Mouse (Mus musculus): ENCODE data around the gene Zfp592. TPM values are rescaled to one million over a fixed set of nuclear protein-coding genes. Genes with fewer than 3 reads are reported as not detected.
"Not testable (repeated sequence)": the region's sequence is repeated elsewhere in the genome, so short reads cannot be mapped to it uniquely, and the experiment has no call there.

Zfp592 gene
- polyA plus RNA-seq, 1 experiment from 2014 or later = 10.2 TPM

DNA sequence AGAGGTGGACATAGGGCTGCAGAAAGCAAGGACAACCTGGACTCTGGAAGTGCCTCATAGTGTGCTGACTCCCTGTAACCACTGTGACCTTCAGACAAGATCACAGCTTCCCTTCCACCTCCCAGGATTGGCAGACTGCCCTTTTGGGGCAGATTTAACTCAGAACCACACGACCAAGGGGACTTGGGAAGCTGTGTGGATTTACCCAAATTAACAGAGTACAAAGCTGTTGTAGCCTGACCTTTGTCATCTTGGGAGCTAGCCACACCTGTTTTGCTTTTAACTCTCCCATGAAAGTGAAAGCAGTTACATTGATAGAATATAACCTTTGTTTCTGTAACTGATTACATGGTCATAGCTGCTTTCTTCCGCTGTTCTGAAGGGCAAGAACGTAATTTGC lies 22.6 kb upstream of the Zfp592 start:
- no peak overlapping the region for H3K4me3 ChIP-seq (replicated peaks; ENCODE audit: low read depth, low read length)
- H3K9me3 ChIP-seq (ENCODE audit: control insufficient read depth, low read length) = no peaks in the 10 kb centered on the region
- no peaks in the 10 kb centered on the region for H3K36me3 ChIP-seq (ENCODE audit: control insufficient read depth, insufficient read depth, low read length)
- no peak for DNase-seq
- no peak overlapping the region for H3K27ac ChIP-seq (replicated peaks; ENCODE audit: low read depth, low read length)
- no peak overlapping the region for H3K4me2 ChIP-seq (ENCODE audit: low read length)
- 69% methylated on average over 3 of the region's 3 CpGs for WGBS
- no peak overlapping the region for H3K9ac ChIP-seq (replicated peaks; ENCODE audit: low read length)
- no peaks in the 10 kb centered on the region for H3K27me3 ChIP-seq (ENCODE audit: control insufficient read depth, insufficient read depth, low read length)
- no peak for ATAC-seq (ENCODE audit: low FRiP score, low TSS enrichment)
- no peaks in the 10 kb centered on the region for H3K4me1 ChIP-seq (ENCODE audit: control insufficient read depth, insufficient read depth, low read length)

DNA sequence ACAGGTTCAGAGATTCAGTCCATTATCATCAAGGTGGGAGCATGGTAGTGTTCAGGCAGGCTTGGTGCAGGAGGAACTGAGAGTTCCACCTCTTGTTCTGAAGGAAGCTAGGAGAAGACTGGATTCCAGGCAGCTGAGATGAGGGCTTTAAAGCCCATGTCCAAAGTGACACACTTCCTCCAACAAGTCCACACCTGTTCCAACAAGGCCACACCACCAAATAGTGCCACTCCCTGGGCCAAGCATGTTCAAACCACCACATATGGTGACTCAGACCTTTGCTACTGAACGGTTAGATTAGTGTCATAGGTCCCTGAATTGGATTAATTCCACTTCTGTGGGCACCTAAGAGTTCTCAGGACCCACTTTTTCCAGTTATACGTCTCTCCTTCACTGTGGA lies 22.1 kb upstream of the Zfp592 start:
- 68% methylated on average over 2 of the region's 2 CpGs for WGBS
- no peak overlapping the region for H3K27ac ChIP-seq (replicated peaks; ENCODE audit: low read depth, low read length)
- H3K4me3 ChIP-seq (replicated peaks; ENCODE audit: low read depth, low read length) = no peak overlapping the region
- DNase-seq = no peak
- H3K4me1 ChIP-seq (ENCODE audit: control insufficient read depth, insufficient read depth, low read length) = no peaks in the 10 kb centered on the region
- no peaks in the 10 kb centered on the region for H3K36me3 ChIP-seq (ENCODE audit: control insufficient read depth, insufficient read depth, low read length)
- H3K9ac ChIP-seq (replicated peaks; ENCODE audit: low read length) = no peak overlapping the region
- ATAC-seq (ENCODE audit: low FRiP score, low TSS enrichment) = no peak
- H3K27me3 ChIP-seq (ENCODE audit: control insufficient read depth, insufficient read depth, low read length) = no peaks in the 10 kb centered on the region
- H3K4me2 ChIP-seq (ENCODE audit: low read length) = no peak overlapping the region
- no peaks in the 10 kb centered on the region for H3K9me3 ChIP-seq (ENCODE audit: control insufficient read depth, low read length)

DNA sequence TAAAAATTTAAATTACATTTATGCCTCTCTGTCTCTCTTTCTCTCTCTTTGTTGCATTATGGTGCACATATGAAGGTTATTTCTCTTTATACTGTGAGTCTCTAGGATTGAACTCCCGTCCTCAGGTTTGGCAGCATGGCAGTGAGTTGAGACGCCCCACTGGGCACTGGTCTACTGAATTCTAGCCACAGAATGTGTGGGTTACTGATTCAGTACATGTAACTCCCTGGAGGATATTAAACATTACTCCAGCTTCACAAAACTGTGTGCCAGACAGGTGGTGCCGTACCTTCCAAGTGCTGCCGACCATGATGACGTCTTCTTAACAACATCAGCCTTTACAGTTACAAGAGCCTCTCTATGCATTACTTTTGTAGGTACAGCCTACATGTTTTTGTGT lies 21.4 kb upstream of the Zfp592 start:
- Histone ChIP-seq H3K4me1 (ENCODE audit: control insufficient read depth, insufficient read depth, low read length) (no peaks in the 10 kb centered on the region), H3K27ac (replicated peaks; ENCODE audit: low read depth, low read length) (no peak overlapping the region), H3K9me3 (ENCODE audit: control insufficient read depth, low read length) (no peaks in the 10 kb centered on the region), H3K9ac (replicated peaks; ENCODE audit: low read length) (no peak overlapping the region), H3K4me3 (replicated peaks; ENCODE audit: low read depth, low read length) (no peak overlapping the region), H3K4me2 (ENCODE audit: low read length) (no peak overlapping the region), H3K36me3 (ENCODE audit: control insufficient read depth, insufficient read depth, low read length) (no peaks in the 10 kb centered on the region), H3K27me3 (ENCODE audit: control insufficient read depth, insufficient read depth, low read length) (no peaks in the 10 kb centered on the region)
- 87% methylated on average over 5 of the region's 5 CpGs for WGBS
- ATAC-seq (ENCODE audit: low FRiP score, low TSS enrichment) (no peak), DNase-seq (no peak)

DNA sequence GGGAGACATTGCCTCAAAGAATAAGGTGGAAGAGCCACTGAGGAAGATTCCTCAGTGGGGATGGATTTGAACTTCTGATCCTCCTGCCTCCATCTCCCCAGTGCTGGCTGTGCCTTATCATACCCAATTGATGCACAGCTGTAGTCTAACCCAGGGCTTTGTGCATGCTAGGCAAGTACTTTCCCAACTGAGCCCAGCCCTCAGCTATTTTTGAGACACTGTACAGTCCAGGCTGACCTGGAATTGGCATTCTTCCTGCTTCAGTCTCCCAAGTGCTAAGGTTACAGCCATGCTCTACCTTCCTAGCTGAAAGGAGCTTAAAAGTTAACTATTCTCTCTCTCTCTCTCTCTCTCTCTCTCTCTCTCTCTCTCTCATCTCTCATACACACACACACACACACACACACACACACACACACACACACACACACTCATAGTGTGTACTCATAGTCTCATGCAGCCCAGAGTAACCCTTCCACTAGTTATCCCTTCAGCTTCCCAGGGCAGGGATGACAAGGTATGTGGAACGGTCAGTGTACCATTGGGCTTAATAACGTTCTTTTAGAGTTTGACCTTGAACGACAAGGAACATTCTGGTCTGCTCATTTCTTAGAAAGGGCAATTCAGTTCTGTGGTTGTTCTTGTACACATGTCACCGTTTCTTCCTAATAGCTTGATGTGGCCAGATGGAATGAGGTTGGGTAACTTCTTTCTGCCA lies 20.4 kb upstream of the Zfp592 start:
- not testable (repeated sequence) for H3K36me3 ChIP-seq (ENCODE audit: control insufficient read depth, insufficient read depth, low read length); ATAC-seq (ENCODE audit: low FRiP score, low TSS enrichment); H3K27ac ChIP-seq (replicated peaks; ENCODE audit: low read depth, low read length); H3K27me3 ChIP-seq (ENCODE audit: control insufficient read depth, insufficient read depth, low read length); H3K4me1 ChIP-seq (ENCODE audit: control insufficient read depth, insufficient read depth, low read length); H3K9me3 ChIP-seq (ENCODE audit: control insufficient read depth, low read length); H3K4me2 ChIP-seq (ENCODE audit: low read length); H3K9ac ChIP-seq (replicated peaks; ENCODE audit: low read length); H3K4me3 ChIP-seq (replicated peaks; ENCODE audit: low read depth, low read length); DNase-seq
- 85% methylated on average over 4 of the region's 4 CpGs for WGBS

DNA sequence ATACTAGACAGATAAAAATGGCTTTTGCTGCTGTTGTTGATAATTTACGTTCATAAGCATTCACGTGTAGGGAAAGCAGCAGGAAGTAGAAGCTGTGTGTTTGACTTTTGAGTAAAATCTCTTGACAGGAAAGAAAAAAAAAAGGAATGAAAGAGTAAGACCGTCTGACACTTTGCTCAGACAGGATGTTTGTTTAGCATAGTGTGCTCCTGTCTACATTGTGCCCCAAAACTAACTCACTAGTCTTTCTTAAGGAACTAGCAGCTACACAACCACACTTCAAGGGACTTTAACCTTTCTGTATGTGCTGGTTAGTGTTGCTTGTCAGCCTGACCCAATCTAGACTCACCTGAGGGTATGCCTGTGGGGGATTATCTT lies 19.9 kb upstream of the Zfp592 start:
- not testable (repeated sequence) for ATAC-seq (ENCODE audit: low FRiP score, low TSS enrichment); H3K36me3 ChIP-seq (ENCODE audit: control insufficient read depth, insufficient read depth, low read length); H3K4me3 ChIP-seq (replicated peaks; ENCODE audit: low read depth, low read length); H3K27me3 ChIP-seq (ENCODE audit: control insufficient read depth, insufficient read depth, low read length); H3K9ac ChIP-seq (replicated peaks; ENCODE audit: low read length); H3K27ac ChIP-seq (replicated peaks; ENCODE audit: low read depth, low read length); H3K9me3 ChIP-seq (ENCODE audit: control insufficient read depth, low read length); H3K4me1 ChIP-seq (ENCODE audit: control insufficient read depth, insufficient read depth, low read length); H3K4me2 ChIP-seq (ENCODE audit: low read length); DNase-seq
- WGBS = 74% methylated on average over 3 of the region's 3 CpGs

DNA sequence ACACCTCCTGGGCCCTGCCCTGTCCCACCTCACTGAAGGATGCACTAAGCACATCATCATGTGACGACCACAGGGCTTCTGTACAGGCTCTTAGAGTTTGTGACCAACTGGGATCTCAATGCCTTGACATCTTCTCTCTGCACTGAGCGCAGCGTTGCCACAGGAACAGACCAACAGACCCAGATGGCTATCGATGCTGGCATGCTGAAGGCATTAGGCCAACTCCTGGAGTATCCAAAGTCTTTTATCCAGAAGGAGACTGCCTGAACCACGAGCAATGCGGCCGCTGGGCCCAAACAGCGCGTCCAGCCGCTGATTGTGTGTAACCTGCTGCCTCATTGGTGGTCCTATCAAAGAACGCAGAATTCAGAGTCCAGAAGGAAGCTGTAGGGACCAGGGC lies 12.9 kb upstream of the Zfp592 start:
- Histone ChIP-seq H3K4me1 (ENCODE audit: control insufficient read depth, insufficient read depth, low read length) (no peaks in the 10 kb centered on the region), H3K27me3 (ENCODE audit: control insufficient read depth, insufficient read depth, low read length) (no peaks in the 10 kb centered on the region), H3K9me3 (ENCODE audit: control insufficient read depth, low read length) (no peaks in the 10 kb centered on the region), H3K27ac (replicated peaks; ENCODE audit: low read depth, low read length) (no peak overlapping the region), H3K36me3 (ENCODE audit: control insufficient read depth, insufficient read depth, low read length) (no peaks in the 10 kb centered on the region), H3K9ac (replicated peaks; ENCODE audit: low read length) (no peak overlapping the region), H3K4me3 (replicated peaks; ENCODE audit: low read depth, low read length) (no peak overlapping the region), H3K4me2 (ENCODE audit: low read length) (no peak overlapping the region)
- ATAC-seq (ENCODE audit: low FRiP score, low TSS enrichment) (no peak), DNase-seq (no peak)
- WGBS = 90% methylated on average over 11 of the region's 11 CpGs

DNA sequence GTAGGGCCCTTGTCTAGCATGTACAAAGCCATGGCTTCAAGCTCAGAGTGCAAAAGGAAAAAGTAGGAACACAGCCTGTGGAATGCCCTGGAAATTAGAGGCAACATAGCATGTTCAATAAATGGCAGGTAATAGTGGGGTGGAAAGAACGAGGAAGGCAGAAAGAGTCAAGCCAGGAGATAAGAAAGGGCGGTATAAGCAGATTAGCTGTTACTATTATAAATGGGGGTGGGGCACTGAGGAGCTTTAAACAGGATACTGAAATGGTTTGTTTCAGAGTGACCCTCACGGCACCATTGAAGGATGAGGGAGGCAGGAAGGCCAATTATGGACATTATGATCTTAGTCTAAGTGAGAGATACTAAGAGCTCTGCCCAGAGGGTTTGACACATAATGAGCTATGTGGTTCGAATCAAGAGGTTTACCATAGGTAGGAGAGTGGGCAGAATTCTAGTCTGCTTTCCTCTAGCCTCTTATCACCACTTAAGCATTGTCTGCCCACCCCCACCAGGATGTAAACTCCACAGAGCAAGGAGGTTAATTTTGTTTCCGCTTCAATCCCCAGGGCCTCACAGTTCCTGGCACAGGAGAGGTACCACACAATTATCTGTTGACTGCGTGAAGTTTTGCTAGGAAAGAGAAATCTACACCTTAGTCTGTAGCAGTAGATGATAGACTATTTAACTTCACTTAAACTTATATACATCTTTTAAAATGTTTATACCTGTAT lies 6.9 kb upstream of the Zfp592 start:
- 62% methylated on average over 6 of the region's 6 CpGs for WGBS

DNA sequence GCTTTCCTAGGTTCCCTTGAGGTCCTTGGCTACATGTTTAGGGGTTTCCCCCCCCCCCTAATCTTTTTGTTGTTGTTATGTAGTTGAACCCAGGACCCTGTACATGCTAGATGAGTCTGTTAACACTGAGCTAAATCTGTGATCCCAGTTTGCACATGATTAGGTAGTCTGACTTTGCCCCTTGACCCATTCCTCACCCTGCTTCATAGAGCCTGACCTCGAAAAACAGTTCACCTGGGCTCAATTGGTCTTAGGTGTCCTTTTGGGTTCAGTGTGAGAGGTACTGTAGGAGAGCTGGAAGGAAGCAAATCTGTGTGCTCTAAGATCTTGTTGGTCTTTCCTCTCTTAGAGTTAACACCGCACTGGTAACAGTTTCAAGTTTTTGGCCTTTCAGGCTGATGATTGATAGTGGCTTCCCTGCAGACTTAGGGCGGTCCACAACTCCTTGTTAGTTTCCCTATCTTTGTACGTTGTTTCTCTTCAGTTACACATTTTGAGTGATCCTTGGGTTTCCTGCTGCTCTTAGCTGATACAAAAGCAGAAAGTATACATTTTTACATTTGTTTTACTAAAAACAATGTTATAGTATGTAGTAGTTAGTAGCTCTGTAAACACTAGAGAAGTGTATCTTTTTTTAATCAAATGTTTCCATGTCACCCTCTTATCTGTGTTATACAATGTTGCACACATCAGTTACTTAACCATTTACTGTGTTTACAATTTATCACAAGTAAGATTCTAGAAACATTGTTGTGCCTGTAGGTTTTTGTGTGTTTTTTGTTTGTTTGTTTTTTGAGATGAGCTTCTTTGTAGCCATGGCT lies 5.5 kb upstream of the Zfp592 start:
- Histone ChIP-seq H3K9ac (replicated peaks; ENCODE audit: low read length) (no peak overlapping the region), H3K36me3 (ENCODE audit: control insufficient read depth, insufficient read depth, low read length) (no peaks in the 10 kb centered on the region), H3K9me3 (ENCODE audit: control insufficient read depth, low read length) (no peaks in the 10 kb centered on the region), H3K4me2 (ENCODE audit: low read length) (no peak overlapping the region), H3K4me1 (ENCODE audit: control insufficient read depth, insufficient read depth, low read length) (peaks cover 10% of the 10 kb centered on the region; the same call in 1 of the 2 replicates), H3K27ac (replicated peaks; ENCODE audit: low read depth, low read length) (no peak overlapping the region), H3K27me3 (ENCODE audit: control insufficient read depth, insufficient read depth, low read length) (no peaks in the 10 kb centered on the region), H3K4me3 (replicated peaks; ENCODE audit: low read depth, low read length) (no peak overlapping the region)
- DNase-seq (no peak), ATAC-seq (ENCODE audit: low FRiP score, low TSS enrichment) (no peak)
- WGBS = 92% methylated on average over 4 of the region's 4 CpGs

More for the DNA sequence above, 6.9 kb upstream of the Zfp592 start:
- ATAC-seq (ENCODE audit: low FRiP score, low TSS enrichment) (no peak), DNase-seq (no peak)
- Histone ChIP-seq H3K36me3 (ENCODE audit: control insufficient read depth, insufficient read depth, low read length) (no peaks in the 10 kb centered on the region), H3K9ac (replicated peaks; ENCODE audit: low read length) (no peak overlapping the region), H3K9me3 (ENCODE audit: control insufficient read depth, low read length) (no peaks in the 10 kb centered on the region), H3K27me3 (ENCODE audit: control insufficient read depth, insufficient read depth, low read length) (no peaks in the 10 kb centered on the region), H3K4me1 (ENCODE audit: control insufficient read depth, insufficient read depth, low read length) (peaks cover 1% of the 10 kb centered on the region; the same call in 1 of the 2 replicates), H3K4me3 (replicated peaks; ENCODE audit: low read depth, low read length) (no peak overlapping the region), H3K4me2 (ENCODE audit: low read length) (no peak overlapping the region), H3K27ac (replicated peaks; ENCODE audit: low read depth, low read length) (no peak overlapping the region)

All from midbrain, embryonic 14.5 days (tissue).